Mouse (Mus musculus) CH12.LX (cell line): ENCODE data around the gene Vwc2. TPM values are rescaled to one million over a fixed set of nuclear protein-coding genes. Genes with fewer than 3 reads are reported as not detected.

Experiments
- DNase-seq: peaks from one replicate; pipeline ENCODE4 v3.0.0-alpha.2; 2013; ENCODE audit errors: extremely low read depth
- H3K27ac ChIP-seq: 2 replicates; pipeline ENCODE4 v1.5.1; 2012; ENCODE audit warnings: low read depth, mild to moderate bottlenecking, control low read depth, moderate library complexity; ENCODE audit not compliant: insufficient read depth
- H3K27me3 ChIP-seq: replicated peaks from 2 replicates; pipeline ENCODE3; 2012; ENCODE audit warnings: inconsistent platforms
- H3K36me3 ChIP-seq, 2 experiments: replicated peaks in 1 of 2; 2 replicates each; pipeline versions ENCODE3 to v1.6.1; 2012; ENCODE audit warnings: inconsistent platforms in 1 of 2, low read length in 1 of 2, mild to moderate bottlenecking in 1 of 2, mixed read lengths in 1 of 2, moderate library complexity in 1 of 2; ENCODE audit not compliant: control insufficient read depth in 1 of 2, insufficient read depth in 1 of 2
- H3K4me1 ChIP-seq, 2 experiments: 2 replicates each; pipeline ENCODE4 v1.6.1; 2012; ENCODE audit warnings: inconsistent platforms in 1 of 2, moderate library complexity in 1 of 2; ENCODE audit not compliant: insufficient read depth in 2 of 2, control insufficient read depth in 1 of 2
- H3K4me2 ChIP-seq: 2 replicates; pipeline ENCODE4 v1.6.1; 2012; ENCODE audit warnings: low read depth, mild to moderate bottlenecking, control low read depth; ENCODE audit not compliant: poor library complexity, insufficient read depth, severe bottlenecking
- H3K4me3 ChIP-seq, 3 experiments: fragments of 150-350 bp in 1 of 3; sonication (generic) in 1 of 3; replicated peaks in 1 of 3; 2 replicates each; pipeline versions ENCODE3 to v1.5.1; 2011 to 2012; ENCODE audit warnings: low read depth in 2 of 3, low read length in 2 of 3, mild to moderate bottlenecking in 2 of 3, moderate library complexity in 2 of 3, control low read depth in 1 of 3, improper control_type of control experiment in 1 of 3, inconsistent platforms in 1 of 3, mixed read lengths in 1 of 3; ENCODE audit not compliant: poor library complexity in 1 of 3
- H3K79me2 ChIP-seq: replicated peaks from 2 replicates; pipeline ENCODE4 v1.6.1; 2012; ENCODE audit warnings: mild to moderate bottlenecking, moderate library complexity; ENCODE audit not compliant: control insufficient read depth, poor library complexity, insufficient read depth, severe bottlenecking; ENCODE audit errors: extremely low read depth
- H3K9ac ChIP-seq: 2 replicates; pipeline ENCODE4 v1.6.1; 2012; ENCODE audit warnings: low read depth, mild to moderate bottlenecking, control low read depth, moderate library complexity; ENCODE audit not compliant: insufficient read depth
- H3K9me3 ChIP-seq: replicated peaks from 2 replicates; pipeline ENCODE3; 2012; ENCODE audit warnings: low read length, inconsistent platforms, mixed read lengths
- CTCF ChIP-seq, 2 experiments: IDR thresholded peaks in 1 of 2; conservative IDR thresholded peaks in 1 of 2; 2 replicates each; pipeline ENCODE4 v1.5.1; 2011 to 2012; ENCODE audit warnings: low read depth in 2 of 2, low read length in 2 of 2, improper control_type of control experiment in 1 of 2, inconsistent platforms in 1 of 2, mild to moderate bottlenecking in 1 of 2, moderate library complexity in 1 of 2
- ELF1 ChIP-seq: IDR thresholded peaks from 2 replicates; pipeline ENCODE4 v1.6.1; 2014; ENCODE audit warnings: low read depth, mild to moderate bottlenecking, inconsistent platforms, low read length, improper control_type of control experiment
- ETS1 ChIP-seq: conservative IDR thresholded peaks from 2 replicates; pipeline ENCODE4 v1.6.1; 2012; ENCODE audit warnings: low read depth, mild to moderate bottlenecking, inconsistent platforms, low read length, improper control_type of control experiment, moderate library complexity
- HCFC1 ChIP-seq: IDR thresholded peaks from 2 replicates; pipeline ENCODE4 v1.6.1; 2012; ENCODE audit warnings: low read depth, mild to moderate bottlenecking, inconsistent platforms, low read length, improper control_type of control experiment
- IRF4 ChIP-seq: IDR thresholded peaks from 2 replicates; pipeline ENCODE4 v1.6.1; 2014; ENCODE audit warnings: low read depth, mild to moderate bottlenecking, inconsistent platforms, low read length, improper control_type of control experiment
- JUND ChIP-seq: conservative IDR thresholded peaks from 2 replicates; pipeline ENCODE4 v1.6.1; 2011; ENCODE audit warnings: low read depth, low read length, improper control_type of control experiment
- KAT2A ChIP-seq: IDR thresholded peaks from 2 replicates; pipeline ENCODE4 v1.6.1; 2012; ENCODE audit warnings: low read length, improper control_type of control experiment, inconsistent platforms; ENCODE audit not compliant: insufficient replicate concordance
- MAFK ChIP-seq: IDR thresholded peaks from 2 replicates; pipeline ENCODE4 v1.6.1; 2011; ENCODE audit warnings: low read length, improper control_type of control experiment; ENCODE audit not compliant: insufficient replicate concordance
- MAX ChIP-seq: IDR thresholded peaks from 2 replicates; pipeline ENCODE4 v1.6.1; 2011; ENCODE audit warnings: low read length, improper control_type of control experiment
- MAZ ChIP-seq: IDR thresholded peaks from 2 replicates; pipeline ENCODE4 v1.6.1; 2012; ENCODE audit warnings: low read depth, mild to moderate bottlenecking, inconsistent platforms, low read length, improper control_type of control experiment, moderate library complexity
- MYC ChIP-seq: IDR thresholded peaks from 2 replicates; pipeline ENCODE4 v1.6.1; 2011; ENCODE audit warnings: low read depth, mild to moderate bottlenecking, improper control_type of control experiment, low read length
- NELFE ChIP-seq: IDR thresholded peaks from 2 replicates; pipeline ENCODE4 v1.6.1; 2011; ENCODE audit warnings: low read depth, low read length, improper control_type of control experiment
- NRF1 ChIP-seq: IDR thresholded peaks from 2 replicates; pipeline ENCODE4 v1.6.1; 2014; ENCODE audit warnings: low read depth, mild to moderate bottlenecking, inconsistent platforms, low read length, improper control_type of control experiment, moderate library complexity
- POLR2AphosphoS2 ChIP-seq: IDR thresholded peaks from 2 replicates; pipeline ENCODE4 v1.6.1; 2011; ENCODE audit warnings: low read depth, low read length, improper control_type of control experiment
- RAD21 ChIP-seq: IDR thresholded peaks from 2 replicates; pipeline ENCODE4 v1.6.1; 2011; ENCODE audit warnings: low read depth, mild to moderate bottlenecking, low read length, improper control_type of control experiment, moderate library complexity
- SMC3 ChIP-seq: IDR thresholded peaks from 2 replicates; pipeline ENCODE4 v1.6.1; 2011; ENCODE audit warnings: low read depth, low read length, improper control_type of control experiment
- TBP ChIP-seq: conservative IDR thresholded peaks from 2 replicates; pipeline ENCODE4 v1.6.1; 2011; ENCODE audit warnings: low read depth, low read length, improper control_type of control experiment
- USF1 ChIP-seq: IDR thresholded peaks from 2 replicates; pipeline ENCODE4 v1.6.1; 2014; ENCODE audit warnings: low read depth, mild to moderate bottlenecking, inconsistent platforms, low read length, improper control_type of control experiment
- USF2 ChIP-seq: conservative IDR thresholded peaks from 2 replicates; pipeline ENCODE4 v1.6.1; 2011; ENCODE audit warnings: low read depth, low read length, improper control_type of control experiment
- ZKSCAN1 ChIP-seq: IDR thresholded peaks from 2 replicates; pipeline ENCODE4 v1.6.1; 2012; ENCODE audit warnings: low read depth, inconsistent platforms, low read length, improper control_type of control experiment, borderline replicate concordance
- ZMIZ1 ChIP-seq: IDR thresholded peaks from 2 replicates; pipeline ENCODE4 v1.6.1; 2012; ENCODE audit warnings: low read depth, mild to moderate bottlenecking, inconsistent platforms, low read length, improper control_type of control experiment
- ZNF384 ChIP-seq: IDR thresholded peaks from 2 replicates; pipeline ENCODE4 v1.6.1; 2012; ENCODE audit warnings: low read depth, low read length, improper control_type of control experiment, inconsistent platforms
- dilution Hi-C: fragments of 300-500 bp; cut with MboI; formaldehyde crosslinking; loops from 2 replicates; pipeline ENCODE4 v1.14.3; 2020; ENCODE audit warnings: low sequenced_read_pairs; ENCODE audit not compliant: extremely low pct_unique_long_range_greater_than_20kb, extremely low pct_ligation_motif_present
- in situ Hi-C: fragments of 300-500 bp; cut with MboI; formaldehyde crosslinking; loops from 3 replicates; pipeline ENCODE4 v1.14.3; 2019; ENCODE audit warnings: low sequenced_read_pairs, low pct_ligation_motif_present, low pct_unique_long_range_greater_than_20kb, mixed read lengths
- polyA plus RNA-seq: library from polyadenylated mRNA; unstranded; fragments of >175 nt; gene quantifications from 2 replicates; pipeline ENCODE4 v1.2.1, GENCODE M21; 2012; ENCODE audit warnings: low read depth; ENCODE audit not compliant: insufficient read length
- total RNA-seq, 2 experiments: library from RNA; depleted of rRNA; stranded (reverse); fragments of 300-350 nt in 1 of 2; fragments of >200 nt in 1 of 2; gene quantifications; 2 replicates each; pipeline ENCODE4 v1.2.3; 2012 to 2014

The Vwc2 gene
- total and polyA plus RNA-seq, 3 experiments: 0.11 TPM; not detected in 2

DNA sequence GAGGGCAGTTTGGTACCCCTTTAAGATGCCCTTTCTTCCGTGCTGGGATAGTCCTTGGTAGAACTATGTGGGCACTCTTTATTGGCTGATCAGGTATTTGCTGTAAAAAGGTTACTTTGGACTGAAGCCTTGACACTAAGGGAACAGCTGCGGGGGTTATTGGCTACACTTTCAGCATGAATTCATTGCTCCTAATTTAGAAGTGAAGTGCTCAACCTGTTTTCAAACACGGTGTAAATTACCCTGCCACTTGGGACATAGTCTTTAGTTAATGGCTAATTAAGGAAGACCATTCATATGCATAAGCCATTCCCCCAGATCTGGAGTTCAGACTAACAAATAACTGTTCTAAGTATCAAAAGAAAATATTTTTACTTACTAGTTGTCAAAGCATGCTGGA, 2.7 kb downstream of the Vwc2 start:
- Histone ChIP-seq H3K27me3 (peaks cover 34% of the 10 kb centered on the region), H3K27ac (no peak overlapping the region), H3K4me1 (no peaks in the 10 kb centered on the region), H3K79me2 (no peaks in the 10 kb centered on the region), H3K4me3 (no peak overlapping the region), H3K9me3 (peaks cover 26% of the 10 kb centered on the region), H3K36me3 (no peaks in the 10 kb centered on the region), H3K9ac (no peak overlapping the region), H3K4me2 (no peak overlapping the region)
- in situ Hi-C loops (no loop called here), dilution Hi-C loops (no loop called here)
- no peak for DNase-seq
- no peak for TF ChIP-seq NRF1
- no peak for TF ChIP-seq CTCF (conservative IDR thresholded peaks at IDR 0.05 in 1 of 2, IDR thresholded peaks at IDR 0.05 in 1 of 2; ENCODE audit: low read depth in 2 of 2, low read length in 2 of 2)
- TF ChIP-seq MAX: no peak
- no peak for TF ChIP-seq MYC
- TF ChIP-seq IRF4: no peak
- no peak for TF ChIP-seq ZNF384
- no peak for TF ChIP-seq USF2
- TF ChIP-seq USF1: no peak
- TF ChIP-seq SMC3: no peak
- TF ChIP-seq JUND: no peak
- no peak for TF ChIP-seq ETS1
- no peak for TF ChIP-seq MAFK
- no peak for TF ChIP-seq HCFC1
- TF ChIP-seq KAT2A: no peak
- no peak for TF ChIP-seq TBP

DNA sequence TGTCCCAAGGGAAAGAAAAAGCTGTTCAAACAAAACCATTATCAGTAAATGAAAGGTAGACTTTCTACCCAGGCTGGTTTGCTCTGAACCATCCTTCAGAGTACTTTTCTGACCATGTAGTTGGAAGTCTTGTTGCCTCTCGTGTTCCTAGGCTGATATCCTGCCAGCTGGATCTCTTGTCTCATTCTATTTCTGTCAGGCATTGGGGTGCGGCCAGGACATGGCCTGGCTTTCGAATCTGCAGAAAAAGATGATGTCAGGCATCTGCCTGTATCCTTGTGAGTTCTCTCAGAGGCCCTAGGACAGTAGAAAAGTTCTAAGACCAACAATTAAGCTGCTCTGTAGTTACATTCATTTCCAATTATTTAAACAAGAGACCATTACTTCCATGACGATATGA, 8.8 kb downstream of the Vwc2 start:
- in situ Hi-C loops: no loop called here
- no peak for DNase-seq
- Histone ChIP-seq H3K27me3 (peaks cover 54% of the 10 kb centered on the region), H3K36me3 (no peaks in the 10 kb centered on the region), H3K4me3 (no peak overlapping the region), H3K9ac (no peak overlapping the region), H3K9me3 (no peaks in the 10 kb centered on the region), H3K4me1 (no peaks in the 10 kb centered on the region), H3K27ac (no peak overlapping the region), H3K79me2 (no peaks in the 10 kb centered on the region), H3K4me2 (no peak overlapping the region)
- TF ChIP-seq KAT2A (no peak), ZKSCAN1 (no peak), HCFC1 (no peak), ZMIZ1 (no peak), ETS1 (no peak), MAFK (no peak), ELF1 (no peak), MAX (no peak), ZNF384 (no peak), RAD21 (no peak), CTCF (conservative IDR thresholded peaks at IDR 0.05 in 1 of 2, IDR thresholded peaks at IDR 0.05 in 1 of 2; ENCODE audit: low read depth in 2 of 2, low read length in 2 of 2) (no peak), NRF1 (no peak), NELFE (no peak), POLR2AphosphoS2 (no peak), MAZ (no peak)
- dilution Hi-C loops: no loop called here
